8 mouse cellular contexts compared by ENCODE assay signal in genomic region chr9:57644442-57644943, GRCm38 (mm10). TPM values are rescaled to one million over a fixed set of nuclear protein-coding genes. Genes with fewer than 3 reads are reported as not detected.
DNase-seq lines count a peak whose midpoint lies in the region; ATAC-seq and TF ChIP-seq lines count a peak whose summit lies in the region.

No protein-coding gene starts in this region.

- H3K9ac ChIP-seq in lung, embryonic 15.5 days, result peak overlapping the region; percentile 99

- TF ChIP-seq POLR2A in bone marrow macrophage, adult 2 months (IDR thresholded peaks at IDR 0.05; ENCODE audit: borderline replicate concordance, low read depth, low read length), result no peak

- no peaks in the 10 kb centered on the region for H3K9me3 ChIP-seq in lung, embryonic 15.5 days
- no peaks in the 10 kb centered on the region for H3K9me3 ChIP-seq in hindbrain, embryonic 10.5 days

- ATAC-seq in lung, embryonic 15.5 days (ENCODE audit: borderline replicate concordance, extremely low read depth, low FRiP score, low TSS enrichment), result no peak

- H3K4me2 ChIP-seq in lung, embryonic 15.5 days, result peak overlapping the region; percentile 82

- no peaks in the 10 kb centered on the region for H3K36me3 ChIP-seq in lung, embryonic 15.5 days
- H3K36me3 ChIP-seq in hindbrain, embryonic 10.5 days, result peaks cover 21% of the 10 kb centered on the region

- H3K27ac ChIP-seq in lung, embryonic 15.5 days, result peak overlapping the region; percentile 98
- H3K27ac ChIP-seq in bone marrow macrophage, adult 2 months (ENCODE audit: insufficient read depth, low read depth, low read length), result peak overlapping the region; percentile 100
- peak overlapping the region; percentile 100 for H3K27ac ChIP-seq in hindbrain, embryonic 10.5 days

- no peaks in the 10 kb centered on the region for H3K27me3 ChIP-seq in lung, embryonic 15.5 days
- H3K27me3 ChIP-seq in hindbrain, embryonic 10.5 days (ENCODE audit: insufficient read depth, poor library complexity, severe bottlenecking), result peaks cover 14% of the 10 kb centered on the region

- no peak for TF ChIP-seq CTCF in bone marrow macrophage, adult 2 months (IDR thresholded peaks at IDR 0.05; ENCODE audit: low read depth, low read length)

- peaks cover 46% of the 10 kb centered on the region for H3K4me1 ChIP-seq in lung, embryonic 15.5 days
- H3K4me1 ChIP-seq in bone marrow macrophage, adult 2 months (ENCODE audit: control insufficient read depth, insufficient read depth, low read length), result peaks cover 52% of the 10 kb centered on the region
- peaks cover 67% of the 10 kb centered on the region for H3K4me1 ChIP-seq in hindbrain, embryonic 10.5 days (replicated peaks)

- DNase-seq in lung, postnatal 14 days, result no peak
- DNase-seq in hindbrain, embryonic 10.5 days (ENCODE audit: low spot score), result peak; percentile 50
- peak; percentile 39 for DNase-seq in mesoderm, embryonic 11.5 days (ENCODE audit: low read depth, low spot score)
- DNase-seq in gastrocnemius, postnatal 25 days, result no peak
- DNase-seq in Muller cell, postnatal 12 days (ENCODE audit: inconsistent ontology term), result no peak
- DNase-seq in left cerebral cortex, postnatal 14 days (ENCODE audit: low spot score in 2 of 2), result no peak

- intact Hi-C loops in left cerebral cortex, postnatal 14 days (cut with DNase I), result no loop called here

- under 1% methylated on average over 18 of the region's 18 CpGs for WGBS in lung, embryonic 15.5 days
- under 1% methylated on average over 18 of the region's 18 CpGs for WGBS in hindbrain, embryonic 10.5 days

- peak overlapping the region; percentile 93 for H3K4me3 ChIP-seq in lung, embryonic 15.5 days
- peak overlapping the region; percentile 94 for H3K4me3 ChIP-seq in bone marrow macrophage, adult 2 months (ENCODE audit: insufficient read depth, low read length)
- peak overlapping the region; percentile 99 for H3K4me3 ChIP-seq in hindbrain, embryonic 10.5 days

RNA-seq across cellular contexts. Expression of gene Csk, which starts 8.9 kb away (rescaled TPM):
- 22.7 and 25.9 TPM in 2 replicates for polyA plus RNA-seq in lung, embryonic 15.5 days (2015; fragmentation: Nextera tagmentation; extraction: Ambion mirVana)
- polyA plus RNA-seq in bone marrow macrophage, adult 2 months (2012; ENCODE audit: insufficient read depth, insufficient read length, missing spikeins), result 125 and 126 TPM in 2 replicates
- 40.8 and 42.3 TPM in 2 replicates for polyA plus RNA-seq in hindbrain, embryonic 10.5 days (2016; fragmentation: Nextera tagmentation; extraction: Ambion mirVana)
- total RNA-seq in gastrocnemius, postnatal 25 days (2021), result 10 to 100 TPM in 1 of 2 experiments, 1 to 10 TPM in 1; 8.4 to 13.0 TPM
- total RNA-seq in left cerebral cortex, postnatal 14 days (2021), result 10 to 100 TPM; 46.8 to 47.1 TPM

RNA-seq across cellular contexts. Expression of gene Lman1l, which starts 23.9 kb away (rescaled TPM):
- not detected in 2 replicates for polyA plus RNA-seq in lung, embryonic 15.5 days (2015; fragmentation: Nextera tagmentation; extraction: Ambion mirVana)
- polyA plus RNA-seq in bone marrow macrophage, adult 2 months (2012; ENCODE audit: insufficient read depth, insufficient read length, missing spikeins), result not detected in 2 replicates
- not detected in 2 replicates for polyA plus RNA-seq in hindbrain, embryonic 10.5 days (2016; fragmentation: Nextera tagmentation; extraction: Ambion mirVana)
- not detected for total RNA-seq in gastrocnemius, postnatal 25 days (2021)
- not detected for total RNA-seq in left cerebral cortex, postnatal 14 days (2021)

RNA-seq across cellular contexts. Expression of gene Cplx3, which starts 38.4 kb away (rescaled TPM):
- not detected in 2 replicates for polyA plus RNA-seq in lung, embryonic 15.5 days (2015; fragmentation: Nextera tagmentation; extraction: Ambion mirVana)
- not detected in 2 replicates for polyA plus RNA-seq in bone marrow macrophage, adult 2 months (2012; ENCODE audit: insufficient read depth, insufficient read length, missing spikeins)
- polyA plus RNA-seq in hindbrain, embryonic 10.5 days (2016; fragmentation: Nextera tagmentation; extraction: Ambion mirVana), result 0.88 and 2.8 TPM in 2 replicates
- total RNA-seq in gastrocnemius, postnatal 25 days (2021), result not detected
- total RNA-seq in left cerebral cortex, postnatal 14 days (2021), result 10 to 100 TPM; 16.3 to 24.4 TPM

RNA-seq across cellular contexts. Expression of gene Cyp1a2, which starts 39.0 kb away (rescaled TPM):
- not detected in 2 replicates for polyA plus RNA-seq in lung, embryonic 15.5 days (2015; fragmentation: Nextera tagmentation; extraction: Ambion mirVana)
- not detected in 2 replicates for polyA plus RNA-seq in bone marrow macrophage, adult 2 months (2012; ENCODE audit: insufficient read depth, insufficient read length, missing spikeins)
- polyA plus RNA-seq in hindbrain, embryonic 10.5 days (2016; fragmentation: Nextera tagmentation; extraction: Ambion mirVana), result not detected in 2 replicates
- total RNA-seq in gastrocnemius, postnatal 25 days (2021), result not detected
- not detected for total RNA-seq in left cerebral cortex, postnatal 14 days (2021)

RNA-seq across cellular contexts. Expression of gene Cyp1a1, which starts 43.2 kb away (rescaled TPM):
- 0.11 and 0.14 TPM in 2 replicates for polyA plus RNA-seq in lung, embryonic 15.5 days (2015; fragmentation: Nextera tagmentation; extraction: Ambion mirVana)
- polyA plus RNA-seq in bone marrow macrophage, adult 2 months (2012; ENCODE audit: insufficient read depth, insufficient read length, missing spikeins), result not detected in 2 replicates
- not detected in 2 replicates for polyA plus RNA-seq in hindbrain, embryonic 10.5 days (2016; fragmentation: Nextera tagmentation; extraction: Ambion mirVana)
- total RNA-seq in gastrocnemius, postnatal 25 days (2021), result under 1 TPM; 0.21 to 0.31 TPM
- under 1 TPM; 0.13 to 0.22 TPM for total RNA-seq in left cerebral cortex, postnatal 14 days (2021)

Comparison
In these comparisons a context has a peak if more than half of its experiments do, and no peak if none do; other contexts are left out.
1. DNase-seq: peak in hindbrain, embryonic 10.5 days (single experiment) and mesoderm, embryonic 11.5 days (single experiment); none in lung, postnatal 14 days (single experiment), gastrocnemius, postnatal 25 days (single experiment), Muller cell, postnatal 12 days (single experiment) and left cerebral cortex, postnatal 14 days (0 of 2).
2. Peak in every context shown above with its lines, with median percentiles within 50 percentile points of each other: H3K27ac ChIP-seq and H3K4me3 ChIP-seq.